Mouse (Mus musculus) C2C12 (cell line): ENCODE results near the gene Hoxd10. TPM values are rescaled to one million over a fixed set of nuclear protein-coding genes. Genes with fewer than 3 reads are reported as not detected.
A peak's percentile ranks its signal among the peaks of the same experiment; 100 is the strongest.

Experiments
- H3K27me3 ChIP-seq: one replicate; pipeline ENCODE4 v1.6.1; 2011; ENCODE audit not compliant: control insufficient read depth, insufficient read depth, insufficient read length
- H3K36me3 ChIP-seq: one replicate; pipeline ENCODE4 v1.6.1; 2011; ENCODE audit not compliant: control insufficient read depth, insufficient read depth
- H3K4me3 ChIP-seq: one replicate; pipeline ENCODE4 v1.5.1; 2011; ENCODE audit warnings: mild to moderate bottlenecking, control low read depth; ENCODE audit not compliant: poor library complexity, insufficient read depth, severe bottlenecking
- H3K79me2 ChIP-seq: one replicate; pipeline ENCODE4 v1.6.1; 2011; ENCODE audit not compliant: control insufficient read depth, insufficient read depth
- H3K79me3 ChIP-seq: one replicate; pipeline ENCODE4 v1.6.1; 2011; ENCODE audit warnings: low read depth, control low read depth
- H3ac ChIP-seq: one replicate; pipeline ENCODE3; 2011; ENCODE audit warnings: low read depth; ENCODE audit not compliant: control insufficient read depth, insufficient read length
- CEBPB ChIP-seq: IDR thresholded peaks from one replicate; pipeline ENCODE4 v1.6.1; 2011; ENCODE audit warnings: low read depth, mild to moderate bottlenecking, control low read depth, moderate library complexity
- CTCF ChIP-seq: IDR thresholded peaks from one replicate; pipeline ENCODE4 v1.5.1; 2011; ENCODE audit not compliant: control insufficient read depth, insufficient read depth, insufficient read length
- FOSL1 ChIP-seq: IDR thresholded peaks from one replicate; pipeline ENCODE4 v1.8.0; 2011; ENCODE audit warnings: mild to moderate bottlenecking, low read length; ENCODE audit not compliant: poor library complexity, insufficient read depth, severe bottlenecking
- MAX ChIP-seq: IDR thresholded peaks from one replicate; pipeline ENCODE4 v1.6.1; 2011; ENCODE audit warnings: mild to moderate bottlenecking, control low read depth
- MYOD1 ChIP-seq: IDR thresholded peaks from one replicate; pipeline ENCODE4 v1.6.1; 2011; ENCODE audit warnings: low read depth; ENCODE audit not compliant: control insufficient read depth, insufficient read length
- MYOG ChIP-seq: IDR thresholded peaks from one replicate; pipeline ENCODE4 v1.6.1; 2011; ENCODE audit not compliant: control insufficient read depth, insufficient read length; ENCODE audit errors: extremely low read depth
- USF1 ChIP-seq: IDR thresholded peaks from one replicate; pipeline ENCODE4 v1.6.1; 2011; ENCODE audit warnings: low read depth, mild to moderate bottlenecking, control low read depth, moderate library complexity
- polyA plus RNA-seq: library from polyadenylated mRNA; unstranded; fragments of >200 nt; fragmentation: generic; extraction: Trizol; gene quantifications from one replicate; pipeline ENCODE4 v1.2.1, GENCODE M21; 2012; ENCODE audit warnings: missing spikeins

Gene Hoxd10
- polyA plus RNA-seq, 1 experiment = not detected

- Histone ChIP-seq H3K79me3 (no peaks in the 10 kb centered on the region), H3K79me2 (no peaks in the 10 kb centered on the region), H3K27me3 (peaks cover 51% of the 10 kb centered on the region), H3ac (no peak overlapping the region), H3K4me3 (no peak overlapping the region), H3K36me3 (no peaks in the 10 kb centered on the region)
- TF ChIP-seq CTCF (peak; percentile 3), USF1 (no peak)
Measured at GRCm38 (mm10) chr2:74661685-74662084, 30.0 kb upstream of the Hoxd10 start.

- Histone ChIP-seq H3K36me3 (no peaks in the 10 kb centered on the region), H3K4me3 (no peak overlapping the region), H3K79me3 (no peaks in the 10 kb centered on the region), H3ac (no peak overlapping the region), H3K79me2 (no peaks in the 10 kb centered on the region), H3K27me3 (peaks cover 54% of the 10 kb centered on the region)
- TF ChIP-seq USF1 = no peak
- no peak for TF ChIP-seq MYOG
- TF ChIP-seq CTCF = no peak
- no peak for TF ChIP-seq FOSL1
- TF ChIP-seq CEBPB = no peak
- TF ChIP-seq MYOD1 = no peak
- no peak for TF ChIP-seq MAX
Measured at GRCm38 (mm10) chr2:74663291-74663925, 28.3 kb upstream of the Hoxd10 start.

GRCm38 (mm10) chr2:74666411-74666810 is 25.3 kb upstream of the Hoxd10 start:
- TF ChIP-seq CTCF (no peak), CEBPB (no peak), MAX (no peak), USF1 (no peak), MYOG (no peak), FOSL1 (no peak), MYOD1 (no peak)
- H3K79me3 ChIP-seq = no peaks in the 10 kb centered on the region
- no peaks in the 10 kb centered on the region for H3K36me3 ChIP-seq
- H3K4me3 ChIP-seq = no peak overlapping the region
- no peaks in the 10 kb centered on the region for H3K79me2 ChIP-seq
- no peak overlapping the region for H3ac ChIP-seq
- H3K27me3 ChIP-seq = peaks cover 39% of the 10 kb centered on the region

- Histone ChIP-seq H3K79me2 (no peaks in the 10 kb centered on the region), H3K27me3 (peaks cover 36% of the 10 kb centered on the region), H3ac (no peak overlapping the region), H3K4me3 (no peak overlapping the region), H3K79me3 (no peaks in the 10 kb centered on the region), H3K36me3 (no peaks in the 10 kb centered on the region)
- TF ChIP-seq FOSL1 (no peak), CEBPB (no peak), CTCF (no peak), USF1 (no peak), MAX (no peak), MYOD1 (no peak), MYOG (no peak)
Measured at GRCm38 (mm10) chr2:74667191-74667841, 24.4 kb upstream of the Hoxd10 start.

- H3ac ChIP-seq = no peak within 1 kb of the TSS
- H3K79me3 ChIP-seq = no peaks in the 10 kb centered on the region
- H3K79me2 ChIP-seq = no peaks in the 10 kb centered on the region
- H3K27me3 ChIP-seq = peaks cover 36% of the 10 kb centered on the region
- no peaks in the 10 kb centered on the region for H3K36me3 ChIP-seq
- no peak within 1 kb of the TSS for H3K4me3 ChIP-seq
- TF ChIP-seq MYOG = no peak
- no peak for TF ChIP-seq USF1
- TF ChIP-seq CTCF = no peak
- TF ChIP-seq CEBPB = no peak
Measured at GRCm38 (mm10) chr2:74667842-74668357, 23.8 kb upstream of the Hoxd10 start, which contains the start of gene Hoxd13. Hoxd13 (plus strand) TSS chr2:74668310.
